Mouse (Mus musculus) C2C12 (cell line): Measurements from ENCODE around the gene Kdelc2. TPM values are rescaled to one million over a fixed set of nuclear protein-coding genes. Genes with fewer than 3 reads are reported as not detected.

ENCODE experiments used
- H3K27me3 ChIP-seq: one replicate; pipeline ENCODE4 v1.6.1; 2011; ENCODE audit not compliant: control insufficient read depth, insufficient read depth, insufficient read length
- H3K36me3 ChIP-seq: one replicate; pipeline ENCODE4 v1.6.1; 2011; ENCODE audit not compliant: control insufficient read depth, insufficient read depth
- H3K4me3 ChIP-seq: one replicate; pipeline ENCODE4 v1.5.1; 2011; ENCODE audit warnings: mild to moderate bottlenecking, control low read depth; ENCODE audit not compliant: poor library complexity, insufficient read depth, severe bottlenecking
- H3K79me2 ChIP-seq: one replicate; pipeline ENCODE4 v1.6.1; 2011; ENCODE audit not compliant: control insufficient read depth, insufficient read depth
- H3K79me3 ChIP-seq: one replicate; pipeline ENCODE4 v1.6.1; 2011; ENCODE audit warnings: low read depth, control low read depth
- H3ac ChIP-seq: one replicate; pipeline ENCODE3; 2011; ENCODE audit warnings: low read depth; ENCODE audit not compliant: control insufficient read depth, insufficient read length
- CEBPB ChIP-seq: IDR thresholded peaks from one replicate; pipeline ENCODE4 v1.6.1; 2011; ENCODE audit warnings: low read depth, mild to moderate bottlenecking, control low read depth, moderate library complexity
- CTCF ChIP-seq: IDR thresholded peaks from one replicate; pipeline ENCODE4 v1.5.1; 2011; ENCODE audit not compliant: control insufficient read depth, insufficient read depth, insufficient read length
- FOSL1 ChIP-seq: IDR thresholded peaks from one replicate; pipeline ENCODE4 v1.8.0; 2011; ENCODE audit warnings: mild to moderate bottlenecking, low read length; ENCODE audit not compliant: poor library complexity, insufficient read depth, severe bottlenecking
- MAX ChIP-seq: IDR thresholded peaks from one replicate; pipeline ENCODE4 v1.6.1; 2011; ENCODE audit warnings: mild to moderate bottlenecking, control low read depth
- MYOD1 ChIP-seq: IDR thresholded peaks from one replicate; pipeline ENCODE4 v1.6.1; 2011; ENCODE audit warnings: low read depth; ENCODE audit not compliant: control insufficient read depth, insufficient read length
- MYOG ChIP-seq: IDR thresholded peaks from one replicate; pipeline ENCODE4 v1.6.1; 2011; ENCODE audit not compliant: control insufficient read depth, insufficient read length; ENCODE audit errors: extremely low read depth
- USF1 ChIP-seq: IDR thresholded peaks from one replicate; pipeline ENCODE4 v1.6.1; 2011; ENCODE audit warnings: low read depth, mild to moderate bottlenecking, control low read depth, moderate library complexity
- polyA plus RNA-seq: library from polyadenylated mRNA; unstranded; fragments of >200 nt; fragmentation: generic; extraction: Trizol; gene quantifications from one replicate; pipeline ENCODE4 v1.2.1, GENCODE M21; 2012; ENCODE audit warnings: missing spikeins

Gene Kdelc2
- polyA plus RNA-seq, 1 experiment = 5.2 TPM

DNA sequence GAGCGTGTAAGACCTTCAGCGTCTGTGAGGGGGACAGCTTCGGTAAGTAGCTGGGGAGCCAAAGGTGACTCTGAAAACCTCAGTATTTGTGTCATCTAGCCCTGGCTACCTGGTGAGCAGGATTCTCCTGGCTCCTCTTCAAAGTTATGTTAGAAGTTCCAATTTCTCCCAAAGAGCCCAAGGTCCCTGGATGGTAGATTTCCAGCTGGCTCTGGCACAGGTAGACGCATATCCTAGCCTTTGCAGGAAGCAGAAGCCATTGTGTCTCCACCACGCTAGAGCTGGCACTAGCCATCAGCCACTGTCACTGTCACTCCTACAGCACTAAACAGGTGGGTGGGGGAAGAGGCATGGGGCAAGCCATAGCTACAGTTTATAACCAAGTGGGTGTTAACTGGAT, 30.7 kb upstream of the Kdelc2 start:
- Histone ChIP-seq H3K79me3 (no peaks in the 10 kb centered on the region), H3K4me3 (no peak overlapping the region), H3ac (no peak overlapping the region), H3K36me3 (no peaks in the 10 kb centered on the region), H3K79me2 (no peaks in the 10 kb centered on the region), H3K27me3 (peaks cover 3% of the 10 kb centered on the region)
- TF ChIP-seq MAX (no peak), CTCF (no peak), FOSL1 (no peak), CEBPB (no peak), USF1 (no peak)

DNA sequence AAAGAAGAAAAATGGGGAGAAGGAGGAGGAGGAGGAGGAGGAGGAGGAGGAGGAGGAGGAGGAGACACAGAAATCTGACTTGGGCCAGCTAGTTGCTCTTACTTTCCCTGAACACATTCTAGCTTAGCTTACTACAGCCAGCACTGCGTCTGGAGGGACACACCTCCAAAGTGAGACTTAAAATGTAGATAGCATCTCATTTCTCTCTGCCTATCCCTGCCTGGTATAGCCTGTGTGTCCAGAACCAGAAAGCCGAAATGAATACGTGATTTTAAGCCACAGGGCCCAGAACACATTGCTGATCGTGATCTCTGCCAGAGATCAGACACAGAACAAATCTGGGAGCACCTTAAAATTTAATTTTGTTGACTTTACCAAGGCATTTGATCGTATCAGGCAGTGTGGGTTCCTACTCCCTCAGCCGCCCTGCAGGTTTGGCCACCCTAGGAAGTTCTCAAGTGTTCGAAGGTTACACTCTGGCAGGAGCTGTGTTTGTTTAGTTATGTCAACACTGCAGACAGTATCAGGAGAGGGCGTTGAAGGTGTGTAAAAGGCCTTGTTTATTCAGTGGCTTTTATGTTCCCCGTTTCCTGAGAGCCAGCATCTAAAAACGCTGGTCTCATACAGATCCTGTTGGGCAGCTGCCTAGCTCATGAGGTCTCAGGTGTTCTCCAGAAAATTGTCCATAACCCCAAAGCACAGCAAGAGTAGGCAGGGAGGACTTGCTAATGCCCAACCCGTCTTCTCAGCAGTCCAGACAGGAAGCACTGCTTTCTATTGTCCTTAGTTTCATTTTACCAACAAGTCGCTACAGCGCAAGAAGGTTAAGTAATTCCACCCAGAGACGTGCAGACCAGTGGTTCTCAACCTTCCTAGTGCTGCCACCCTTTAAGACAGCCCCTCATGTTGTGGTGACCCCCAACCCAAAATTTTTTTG, 27.3 kb upstream of the Kdelc2 start:
- no peak for TF ChIP-seq MYOG
- TF ChIP-seq MYOD1 = no peak
- no peak for TF ChIP-seq USF1
- TF ChIP-seq FOSL1 = no peak
- TF ChIP-seq MAX = no peak
- TF ChIP-seq CEBPB = no peak
- TF ChIP-seq CTCF = no peak
- Histone ChIP-seq H3K79me2 (no peaks in the 10 kb centered on the region), H3ac (no peak overlapping the region), H3K79me3 (no peaks in the 10 kb centered on the region), H3K27me3 (peaks cover 3% of the 10 kb centered on the region), H3K4me3 (no peak overlapping the region), H3K36me3 (no peaks in the 10 kb centered on the region)

DNA sequence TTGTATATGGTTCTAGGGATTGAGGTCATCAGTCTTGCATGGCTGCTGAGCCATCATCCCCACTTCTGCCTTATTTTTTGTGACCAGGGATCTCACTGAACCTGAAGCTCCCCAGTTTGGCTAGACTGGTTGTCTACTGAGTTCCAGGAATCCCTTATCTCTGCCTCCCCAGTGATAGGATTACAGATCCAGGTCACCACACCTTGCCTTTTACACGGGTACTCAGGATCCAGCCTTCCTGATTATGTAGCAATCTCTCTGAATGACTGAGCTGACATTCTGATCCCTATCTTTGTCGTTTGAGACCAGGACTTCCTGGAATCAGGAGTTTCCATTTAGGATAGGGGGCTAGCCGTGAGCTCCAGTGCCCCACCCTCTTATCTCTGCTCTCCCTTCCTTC, 12.5 kb upstream of the Kdelc2 start:
- H3K36me3 ChIP-seq = no peaks in the 10 kb centered on the region
- H3K79me2 ChIP-seq = no peaks in the 10 kb centered on the region
- H3K79me3 ChIP-seq = no peaks in the 10 kb centered on the region
- TF ChIP-seq CEBPB (no peak), CTCF (no peak)
- no peak overlapping the region for H3ac ChIP-seq
- no peaks in the 10 kb centered on the region for H3K27me3 ChIP-seq
- H3K4me3 ChIP-seq = no peak overlapping the region

DNA sequence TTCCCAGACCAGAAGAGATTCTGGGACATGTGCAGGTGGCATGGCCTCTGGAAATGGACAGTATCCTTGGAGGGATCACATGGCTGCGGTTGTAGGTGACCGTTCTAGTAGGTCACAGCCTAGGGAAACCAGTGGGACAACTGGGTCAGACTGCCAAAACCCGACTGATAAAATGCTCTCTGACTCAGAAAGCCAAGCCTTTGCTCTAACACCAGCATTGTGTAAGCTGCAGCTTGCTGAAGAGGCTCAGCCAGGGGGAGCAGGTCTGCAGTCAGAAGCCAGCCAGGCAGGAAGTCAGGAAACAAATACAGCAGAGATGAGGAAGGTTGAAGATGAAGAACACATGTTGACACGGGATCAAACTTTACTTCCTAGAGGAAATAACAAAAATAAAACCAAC, 7.9 kb upstream of the Kdelc2 start:
- no peak for TF ChIP-seq MAX
- TF ChIP-seq MYOD1 = no peak
- no peak for TF ChIP-seq CTCF
- no peak for TF ChIP-seq FOSL1
- TF ChIP-seq CEBPB = no peak
- TF ChIP-seq MYOG = no peak
- TF ChIP-seq USF1 = no peak
- no peak overlapping the region for H3ac ChIP-seq
- no peaks in the 10 kb centered on the region for H3K27me3 ChIP-seq
- H3K79me2 ChIP-seq = no peaks in the 10 kb centered on the region
- H3K4me3 ChIP-seq = no peak overlapping the region
- no peaks in the 10 kb centered on the region for H3K36me3 ChIP-seq
- H3K79me3 ChIP-seq = no peaks in the 10 kb centered on the region

GRCm38 (mm10) chr9:53376820-53377219, 7.0 kb upstream of the Kdelc2 start:
- Histone ChIP-seq H3ac (no peak overlapping the region), H3K79me3 (no peaks in the 10 kb centered on the region), H3K79me2 (no peaks in the 10 kb centered on the region), H3K4me3 (no peak overlapping the region), H3K27me3 (no peaks in the 10 kb centered on the region), H3K36me3 (no peaks in the 10 kb centered on the region)
- TF ChIP-seq CEBPB (no peak), CTCF (no peak), MAX (no peak), MYOG (no peak), MYOD1 (no peak), USF1 (no peak), FOSL1 (no peak)

DNA sequence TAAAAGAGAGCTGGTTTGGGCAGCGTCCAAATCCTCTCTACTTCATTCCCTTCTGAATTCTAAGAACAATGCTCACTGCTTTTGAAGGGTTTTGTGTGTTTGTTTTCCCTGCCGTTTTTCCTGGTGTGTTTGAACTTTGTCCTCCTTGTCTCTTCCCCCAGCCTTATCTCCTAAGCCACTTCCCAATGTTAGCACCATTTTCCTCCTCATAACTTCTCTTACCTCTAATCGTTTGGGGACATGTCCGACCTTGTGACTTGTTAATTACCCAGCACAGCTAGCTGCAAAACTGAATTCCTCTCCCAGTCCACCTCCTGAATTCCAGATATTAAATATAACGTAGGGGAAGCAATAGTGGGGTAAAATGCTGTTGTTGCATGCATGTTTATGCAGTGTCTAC, 6.2 kb upstream of the Kdelc2 start:
- Histone ChIP-seq H3K79me2 (no peaks in the 10 kb centered on the region), H3K4me3 (no peak overlapping the region), H3K79me3 (no peaks in the 10 kb centered on the region), H3K27me3 (no peaks in the 10 kb centered on the region), H3ac (no peak overlapping the region), H3K36me3 (no peaks in the 10 kb centered on the region)
- TF ChIP-seq CTCF (no peak), USF1 (no peak), CEBPB (no peak), MYOG (no peak), MYOD1 (no peak)
